Mouse (Mus musculus): Measurements from ENCODE around the gene Pah. TPM values are rescaled to one million over a fixed set of nuclear protein-coding genes. Genes with fewer than 3 reads are reported as not detected.
A peak's percentile ranks its signal among the peaks of the same experiment; 100 is the strongest.

The Pah gene
- polyA plus RNA-seq, 1 experiment from 2014 or later, result 0.23 TPM

DNA sequence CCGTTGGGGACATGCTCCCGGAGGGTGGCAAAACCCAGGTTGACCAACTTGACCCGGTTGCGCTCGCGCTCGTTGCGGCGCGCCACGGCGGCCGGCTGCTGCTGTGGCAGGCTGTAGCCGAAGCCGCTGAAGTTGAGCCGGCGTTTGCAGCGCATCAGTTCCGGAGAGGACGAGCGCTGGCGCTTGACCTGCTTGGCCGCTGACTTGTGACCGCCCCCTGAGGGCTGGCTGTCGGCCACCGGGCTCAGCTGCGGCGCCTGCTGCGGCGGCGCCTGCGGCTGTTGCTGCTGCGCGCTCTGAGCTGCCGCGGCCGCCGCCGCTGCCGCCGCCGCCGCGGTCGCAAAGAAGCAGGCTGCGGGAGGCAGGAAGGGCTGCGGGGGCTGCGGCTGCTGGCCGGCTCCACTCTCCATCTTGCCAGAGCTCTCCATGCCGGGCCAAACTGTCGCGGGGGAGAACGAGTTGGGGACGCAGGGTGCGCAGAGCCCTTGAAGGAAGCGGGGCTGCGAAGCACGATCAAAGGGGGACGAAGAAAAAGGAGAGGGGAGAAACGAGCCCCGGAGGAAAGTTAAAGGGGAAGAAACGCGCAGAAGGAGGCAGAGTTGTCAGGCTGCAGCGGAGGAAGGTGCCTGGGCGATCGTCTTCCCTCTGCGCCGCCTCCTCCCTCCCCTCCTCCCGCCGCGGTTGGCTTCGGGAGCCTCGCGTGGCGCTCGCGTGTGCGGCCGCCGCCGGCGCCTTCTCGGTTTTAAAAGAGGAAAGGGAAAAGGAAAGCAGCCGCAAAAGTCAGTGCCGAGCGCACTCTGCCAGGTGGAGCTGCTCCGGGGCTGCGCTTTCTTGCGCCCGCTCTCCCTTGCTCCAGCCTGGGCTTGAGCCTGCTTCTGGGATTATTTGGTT is 28.7 kb upstream of the Pah start:
- peak overlapping the region; percentile 97 for H3K27ac ChIP-seq (replicated peaks)
- peaks cover 70% of the 10 kb centered on the region for H3K4me1 ChIP-seq
- peaks cover 2% of the 10 kb centered on the region; the same call in 1 of the 2 replicates for H3K9me3 ChIP-seq (replicated peaks)
- H3K4me3 ChIP-seq, result peak overlapping the region; percentile 88
- H3K36me3 ChIP-seq, result peaks cover 5% of the 10 kb centered on the region; the same call in 1 of the 2 replicates
- H3K27me3 ChIP-seq (ENCODE audit: low read depth, poor library complexity, severe bottlenecking), result peaks cover 96% of the 10 kb centered on the region
- under 1% methylated on average over 75 of the region's 90 CpGs for WGBS
- peak; percentile 82 for DNase-seq (ENCODE audit: low spot score)

GRCm38 (mm10) chr10:87493576-87493975 is 28.0 kb upstream of the Pah start, which contains the start of gene Ascl1:
Gene Ascl1, minus strand, starts transcription at chr10:87493660.
- Histone ChIP-seq H3K27me3 (ENCODE audit: low read depth, poor library complexity, severe bottlenecking) (peaks cover 96% of the 10 kb centered on the region), H3K4me3 (peak within 1 kb of the TSS; percentile 88)
- WGBS, result under 1% methylated on average over 33 of the region's 34 CpGs

DNA sequence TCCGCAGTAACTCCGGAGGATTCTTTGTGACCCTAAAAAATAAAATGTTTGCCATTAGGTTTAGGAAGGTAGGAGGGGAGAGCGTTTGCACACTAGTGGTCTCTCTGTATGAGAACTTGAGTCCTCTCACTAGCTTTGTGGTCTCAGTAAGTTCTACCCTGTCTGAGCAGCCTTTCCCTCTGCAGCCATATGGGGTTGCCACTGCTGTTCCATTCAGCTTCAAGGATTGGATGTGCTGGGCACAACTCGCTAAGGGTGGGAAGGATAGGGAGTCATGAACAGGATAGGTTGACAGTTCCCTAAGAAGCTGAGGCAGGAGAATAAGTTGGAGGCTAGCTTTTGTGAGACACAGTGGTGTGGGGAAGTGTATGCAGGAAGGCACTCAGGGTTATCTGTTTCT is 27.4 kb upstream of the Pah start:
- no peak for DNase-seq (ENCODE audit: low spot score)
- Histone ChIP-seq H3K27ac (replicated peaks) (peak overlapping the region; percentile 97), H3K4me3 (peak overlapping the region; percentile 88), H3K36me3 (peaks cover 5% of the 10 kb centered on the region; the same call in 1 of the 2 replicates), H3K4me1 (peaks cover 58% of the 10 kb centered on the region), H3K27me3 (ENCODE audit: low read depth, poor library complexity, severe bottlenecking) (peaks cover 97% of the 10 kb centered on the region), H3K9me3 (replicated peaks) (peaks cover 6% of the 10 kb centered on the region; the same call in 1 of the 2 replicates)
- 0% methylated on average over 4 of the region's 4 CpGs for WGBS

More at GRCm38 (mm10) chr10:87493576-87493975, 28.0 kb upstream of the Pah start, which contains the start of gene Ascl1:
- H3K4me1 ChIP-seq, result peaks cover 63% of the 10 kb centered on the region
- DNase-seq (ENCODE audit: low spot score), result peak; percentile 88
- H3K9me3 ChIP-seq (replicated peaks), result peaks cover 6% of the 10 kb centered on the region; the same call in 1 of the 2 replicates
- H3K36me3 ChIP-seq, result peaks cover 5% of the 10 kb centered on the region; the same call in 1 of the 2 replicates
- peak within 1 kb of the TSS; percentile 97 for H3K27ac ChIP-seq (replicated peaks)

GRCm38 (mm10) chr10:87494596-87494995 is 27.0 kb upstream of the Pah start:
- H3K27ac ChIP-seq (replicated peaks), result peak overlapping the region; percentile 97
- peaks cover 6% of the 10 kb centered on the region; the same call in 1 of the 2 replicates for H3K9me3 ChIP-seq (replicated peaks)
- H3K36me3 ChIP-seq, result peaks cover 5% of the 10 kb centered on the region; the same call in 1 of the 2 replicates
- H3K27me3 ChIP-seq (ENCODE audit: low read depth, poor library complexity, severe bottlenecking), result peaks cover 97% of the 10 kb centered on the region
- peaks cover 54% of the 10 kb centered on the region for H3K4me1 ChIP-seq
- H3K4me3 ChIP-seq, result peak overlapping the region; percentile 88
- peak; percentile 56 for DNase-seq (ENCODE audit: low spot score)
- WGBS, result under 1% methylated on average over 18 of the region's 18 CpGs

DNA sequence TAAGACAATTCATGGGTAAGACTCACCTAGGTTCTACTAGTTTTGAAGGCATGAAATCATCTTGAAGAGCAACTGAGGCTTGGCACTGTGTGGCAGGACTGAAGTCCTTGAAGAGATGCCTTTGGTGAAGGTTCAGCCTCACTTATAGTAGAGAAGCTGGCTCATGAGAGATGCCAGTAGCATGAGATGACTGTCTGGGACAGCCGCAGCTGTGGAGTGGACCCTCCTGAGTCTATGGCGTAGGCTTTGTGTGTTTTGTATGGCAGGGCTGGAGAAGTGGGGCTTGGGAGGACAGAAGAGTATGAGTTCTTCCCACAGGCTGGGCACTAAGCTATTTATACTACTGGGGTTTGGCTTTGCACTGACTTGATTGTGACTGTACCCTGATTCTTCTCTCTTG is 24.5 kb upstream of the Pah start:
- WGBS, result 93% methylated on average over 2 of the region's 2 CpGs
- Histone ChIP-seq H3K4me3 (no peak overlapping the region), H3K9me3 (replicated peaks) (peaks cover 6% of the 10 kb centered on the region; the same call in 1 of the 2 replicates), H3K27me3 (ENCODE audit: low read depth, poor library complexity, severe bottlenecking) (peaks cover 99% of the 10 kb centered on the region), H3K36me3 (no peaks in the 10 kb centered on the region), H3K27ac (replicated peaks) (no peak overlapping the region), H3K4me1 (peaks cover 55% of the 10 kb centered on the region)
- DNase-seq (ENCODE audit: low spot score), result no peak

- H3K9me3 ChIP-seq (replicated peaks), result peaks cover 6% of the 10 kb centered on the region; the same call in 1 of the 2 replicates
- H3K36me3 ChIP-seq, result no peaks in the 10 kb centered on the region
- H3K4me3 ChIP-seq, result peak overlapping the region; percentile 47
- peak overlapping the region; percentile 81 for H3K27ac ChIP-seq (replicated peaks)
- peaks cover 42% of the 10 kb centered on the region for H3K4me1 ChIP-seq
- DNase-seq (ENCODE audit: low spot score), result peak; percentile 52
- H3K27me3 ChIP-seq (ENCODE audit: low read depth, poor library complexity, severe bottlenecking), result peaks cover 98% of the 10 kb centered on the region
- 10% methylated on average over 20 of the region's 20 CpGs for WGBS
Observed at GRCm38 (mm10) chr10:87500926-87501658, 20.5 kb upstream of the Pah start.

- Histone ChIP-seq H3K27me3 (ENCODE audit: low read depth, poor library complexity, severe bottlenecking) (peaks cover 94% of the 10 kb centered on the region), H3K27ac (replicated peaks) (peak overlapping the region; percentile 81), H3K36me3 (no peaks in the 10 kb centered on the region), H3K4me1 (peaks cover 42% of the 10 kb centered on the region), H3K4me3 (peak overlapping the region; percentile 47), H3K9me3 (replicated peaks) (peaks cover 6% of the 10 kb centered on the region; the same call in 1 of the 2 replicates)
- no peak for DNase-seq (ENCODE audit: low spot score)
- WGBS, result 11% methylated on average over 7 of the region's 7 CpGs
Observed at GRCm38 (mm10) chr10:87501659-87502042, 19.9 kb upstream of the Pah start.

DNA sequence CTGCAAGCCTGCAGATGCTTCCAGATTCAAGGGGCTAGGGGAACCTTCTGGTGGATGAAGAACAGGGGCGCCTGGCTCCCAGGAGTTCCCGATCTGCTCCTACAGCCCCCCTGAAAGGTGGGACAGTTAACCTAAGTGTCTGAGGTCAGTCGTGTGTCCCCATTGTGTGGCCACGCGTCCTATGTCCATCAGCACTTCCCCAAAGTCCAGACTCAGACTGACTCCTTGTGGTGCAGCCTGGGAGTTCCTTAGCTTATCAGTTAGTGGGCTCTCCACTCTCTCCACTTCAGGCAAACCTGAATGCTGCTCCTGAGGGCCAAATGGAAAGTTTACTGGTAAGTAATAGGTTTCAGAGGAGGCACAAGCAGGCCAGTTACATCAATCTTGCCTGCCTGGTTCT is 19.3 kb upstream of the Pah start:
- H3K27ac ChIP-seq (replicated peaks), result peak overlapping the region; percentile 81
- 14% methylated on average over 5 of the region's 5 CpGs for WGBS
- peak; percentile 68 for DNase-seq (ENCODE audit: low spot score)
- peak overlapping the region; percentile 47; the same call in 1 of the 2 replicates for H3K4me3 ChIP-seq
- H3K9me3 ChIP-seq (replicated peaks), result peaks cover 6% of the 10 kb centered on the region; the same call in 1 of the 2 replicates
- peaks cover 42% of the 10 kb centered on the region for H3K4me1 ChIP-seq
- H3K36me3 ChIP-seq, result no peaks in the 10 kb centered on the region
- H3K27me3 ChIP-seq (ENCODE audit: low read depth, poor library complexity, severe bottlenecking), result peaks cover 87% of the 10 kb centered on the region

DNA sequence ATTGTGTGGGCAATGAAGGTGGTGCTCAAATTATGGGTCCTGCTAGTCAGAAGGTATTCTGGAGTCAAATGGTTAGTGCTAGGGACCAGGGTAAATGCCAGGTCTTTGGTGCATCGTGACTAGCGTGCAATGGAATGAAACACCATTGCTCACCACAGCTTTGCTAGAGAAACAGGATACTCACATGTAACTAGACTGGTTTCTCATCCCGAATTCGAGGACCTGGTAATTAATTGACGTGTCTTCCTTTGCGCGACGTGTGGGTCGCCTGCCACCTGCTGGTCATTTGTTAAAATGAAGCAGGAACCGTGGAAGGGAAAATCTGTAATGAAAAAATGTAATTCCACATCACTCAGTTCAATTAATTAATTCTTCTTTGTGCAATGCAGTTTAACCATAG is 17.6 kb upstream of the Pah start:
- no peaks in the 10 kb centered on the region for H3K36me3 ChIP-seq
- H3K4me1 ChIP-seq, result peaks cover 42% of the 10 kb centered on the region
- peak; percentile 50 for DNase-seq (ENCODE audit: low spot score)
- H3K27ac ChIP-seq (replicated peaks), result no peak overlapping the region
- H3K9me3 ChIP-seq (replicated peaks), result no peaks in the 10 kb centered on the region
- H3K4me3 ChIP-seq, result no peak overlapping the region
- 2% methylated on average over 10 of the region's 10 CpGs for WGBS
- peaks cover 71% of the 10 kb centered on the region for H3K27me3 ChIP-seq (ENCODE audit: low read depth, poor library complexity, severe bottlenecking)

DNA sequence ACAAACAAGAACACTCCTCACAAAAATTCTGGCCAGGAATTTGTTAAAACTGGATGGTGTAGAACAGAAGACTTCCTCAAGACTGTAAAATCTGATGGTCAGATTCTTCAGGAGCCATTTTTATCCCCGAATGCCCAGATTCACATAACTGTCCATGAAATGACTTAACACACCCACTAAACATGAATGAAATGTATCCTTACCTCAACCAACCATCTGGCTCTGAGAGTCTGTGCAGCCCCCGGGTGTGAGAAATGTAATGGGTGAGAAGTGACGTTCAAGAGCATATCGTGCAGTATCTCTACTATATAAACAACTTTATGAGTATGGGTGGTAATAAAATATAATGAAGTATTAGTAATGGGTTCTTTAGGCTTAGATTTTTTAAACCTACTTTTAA is 13.0 kb upstream of the Pah start:
- no peak for DNase-seq (ENCODE audit: low spot score)
- H3K27ac ChIP-seq (replicated peaks), result no peak overlapping the region
- H3K4me3 ChIP-seq, result no peak overlapping the region
- no peaks in the 10 kb centered on the region for H3K36me3 ChIP-seq
- H3K27me3 ChIP-seq (ENCODE audit: low read depth, poor library complexity, severe bottlenecking), result peaks cover 24% of the 10 kb centered on the region
- peaks cover 4% of the 10 kb centered on the region for H3K4me1 ChIP-seq
- WGBS, result 90% methylated on average over 4 of the region's 4 CpGs
- no peaks in the 10 kb centered on the region for H3K9me3 ChIP-seq (replicated peaks)

- Histone ChIP-seq H3K4me3 (no peak overlapping the region), H3K27ac (replicated peaks) (no peak overlapping the region), H3K36me3 (no peaks in the 10 kb centered on the region), H3K9me3 (replicated peaks) (no peaks in the 10 kb centered on the region), H3K27me3 (ENCODE audit: low read depth, poor library complexity, severe bottlenecking) (no peaks in the 10 kb centered on the region), H3K4me1 (no peaks in the 10 kb centered on the region)
- DNase-seq (ENCODE audit: low spot score), result no peak
Observed at GRCm38 (mm10) chr10:87513052-87513451, 8.5 kb upstream of the Pah start.

GRCm38 (mm10) chr10:87518585-87518984 is 3.0 kb upstream of the Pah start:
- Histone ChIP-seq H3K27ac (replicated peaks) (no peak overlapping the region), H3K27me3 (ENCODE audit: low read depth, poor library complexity, severe bottlenecking) (no peaks in the 10 kb centered on the region), H3K4me1 (no peaks in the 10 kb centered on the region), H3K36me3 (no peaks in the 10 kb centered on the region), H3K4me3 (no peak overlapping the region), H3K9me3 (replicated peaks) (no peaks in the 10 kb centered on the region)
- no peak for DNase-seq (ENCODE audit: low spot score)
- 87% methylated on average over 2 of the region's 2 CpGs for WGBS

All from midbrain, embryonic 10.5 days (tissue).